Mouse (Mus musculus) midbrain, embryonic 10.5 days (tissue): ENCODE results near the gene Agtrap. TPM values are rescaled to one million over a fixed set of nuclear protein-coding genes. Genes with fewer than 3 reads are reported as not detected.
"Not testable (repeated sequence)": the region's sequence is repeated elsewhere in the genome, so short reads cannot be mapped to it uniquely, and the experiment has no call there.

ENCODE experiments used
- DNase-seq: peaks from one replicate; pipeline ENCODE4 v3.0.0-alpha.2; 2017; ENCODE audit warnings: low spot score
- H3K27ac ChIP-seq: fragments of 300-500 bp; sonication (generic); replicated peaks from 2 replicates; pipeline ENCODE4 v1.5.1; 2016; ENCODE audit warnings: mild to moderate bottlenecking
- H3K27me3 ChIP-seq: fragments of 300-500 bp; sonication (generic); 2 replicates; pipeline ENCODE4 v1.6.1; 2016; ENCODE audit warnings: low read depth, mild to moderate bottlenecking; ENCODE audit not compliant: poor library complexity, severe bottlenecking
- H3K36me3 ChIP-seq: fragments of 300-500 bp; sonication (generic); 2 replicates; pipeline ENCODE4 v1.6.1; 2016; ENCODE audit warnings: mild to moderate bottlenecking, moderate library complexity
- H3K4me1 ChIP-seq: fragments of 300-500 bp; sonication (generic); 2 replicates; pipeline ENCODE4 v1.6.1; 2016
- H3K4me3 ChIP-seq: fragments of 300-500 bp; sonication (generic); 2 replicates; pipeline ENCODE4 v1.5.1; 2016; ENCODE audit warnings: mild to moderate bottlenecking, moderate library complexity
- H3K9me3 ChIP-seq: fragments of 300-500 bp; sonication (generic); replicated peaks from 2 replicates; pipeline ENCODE4 v1.6.1; 2016; ENCODE audit warnings: mild to moderate bottlenecking
- WGBS: fragments of 180-500 bp; shearing (Covaris S2); methylation state at CpG from one replicate; pipeline ENCODE4 v1.1.7; 2016; 5-methylcytosine and 5-hydroxymethylcytosine counted together
- polyA plus RNA-seq: library from polyadenylated mRNA; unstranded; fragments of >200 nt; fragmentation: Nextera tagmentation; extraction: Ambion mirVana; gene quantifications from 2 replicates; pipeline ENCODE4 v1.2.1, GENCODE M21; 2016

Agtrap gene
- polyA plus RNA-seq, 1 experiment from 2014 or later, result 16.4 TPM

DNA sequence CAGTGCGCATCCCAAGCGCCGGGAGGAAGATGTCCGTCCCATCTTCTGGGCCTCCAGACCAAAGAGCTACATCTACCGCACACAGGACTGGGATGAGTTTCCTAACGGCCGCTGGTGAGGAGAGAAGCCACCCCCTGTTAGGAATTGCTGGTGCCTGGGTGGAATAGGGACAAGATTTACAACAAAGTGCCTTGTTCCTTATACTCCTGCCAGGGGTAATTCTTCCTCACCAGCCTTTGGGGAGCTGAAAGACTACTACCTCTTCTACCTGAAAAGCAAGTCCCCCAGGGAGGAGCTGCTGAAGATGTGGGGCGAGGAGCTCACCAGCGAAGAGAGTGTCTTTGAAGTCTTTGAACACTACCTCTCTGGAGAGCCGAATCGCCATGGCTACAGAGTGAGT lies 35.9 kb downstream of the Agtrap start:
- Histone ChIP-seq H3K36me3 (peaks cover 99% of the 10 kb centered on the region), H3K4me1 (no peaks in the 10 kb centered on the region), H3K27me3 (no peaks in the 10 kb centered on the region), H3K4me3 (no peak overlapping the region), H3K9me3 (no peaks in the 10 kb centered on the region), H3K27ac (no peak overlapping the region)
- DNase-seq, result no peak
- 88% methylated on average over 11 of the region's 11 CpGs for WGBS

DNA sequence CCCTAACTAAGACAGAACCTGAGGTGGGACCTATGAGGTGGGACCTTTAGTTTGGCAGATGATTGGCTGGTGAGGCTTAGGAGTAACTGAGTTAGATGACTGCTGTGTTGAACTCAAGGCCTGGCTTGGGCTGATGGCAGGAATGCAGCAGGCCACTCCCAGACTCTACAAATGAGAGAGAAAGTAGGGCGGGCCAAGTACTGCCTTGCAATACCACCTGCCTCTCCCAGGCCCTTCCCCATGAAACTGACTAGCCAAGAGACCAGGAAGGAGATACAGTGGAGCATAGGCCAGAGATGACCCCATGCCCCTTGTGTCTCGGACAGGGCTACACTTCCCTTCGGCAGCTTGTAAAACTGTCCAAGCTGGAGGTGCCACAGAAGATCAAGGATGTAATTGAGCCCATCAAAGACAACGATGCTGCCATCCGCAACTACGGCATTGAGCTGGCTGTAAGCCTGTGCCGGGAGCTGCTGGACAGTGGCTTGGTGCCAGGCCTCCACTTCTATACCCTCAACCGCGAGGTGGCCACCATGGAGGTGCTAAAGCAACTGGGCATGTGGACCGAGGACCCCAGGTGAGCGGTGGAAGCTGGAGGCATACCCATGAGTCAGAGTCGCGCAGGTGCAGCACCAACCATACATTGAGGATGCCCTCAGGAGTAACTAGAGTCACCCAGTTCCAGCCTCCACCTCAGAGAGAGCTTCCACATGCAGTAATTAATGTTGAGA lies 36.6 kb downstream of the Agtrap start:
- Histone ChIP-seq H3K36me3 (peaks cover 99% of the 10 kb centered on the region), H3K4me3 (no peak overlapping the region), H3K9me3 (no peaks in the 10 kb centered on the region), H3K4me1 (peaks cover 6% of the 10 kb centered on the region), H3K27me3 (no peaks in the 10 kb centered on the region), H3K27ac (no peak overlapping the region)
- WGBS, result 94% methylated on average over 13 of the region's 13 CpGs
- no peak for DNase-seq

DNA sequence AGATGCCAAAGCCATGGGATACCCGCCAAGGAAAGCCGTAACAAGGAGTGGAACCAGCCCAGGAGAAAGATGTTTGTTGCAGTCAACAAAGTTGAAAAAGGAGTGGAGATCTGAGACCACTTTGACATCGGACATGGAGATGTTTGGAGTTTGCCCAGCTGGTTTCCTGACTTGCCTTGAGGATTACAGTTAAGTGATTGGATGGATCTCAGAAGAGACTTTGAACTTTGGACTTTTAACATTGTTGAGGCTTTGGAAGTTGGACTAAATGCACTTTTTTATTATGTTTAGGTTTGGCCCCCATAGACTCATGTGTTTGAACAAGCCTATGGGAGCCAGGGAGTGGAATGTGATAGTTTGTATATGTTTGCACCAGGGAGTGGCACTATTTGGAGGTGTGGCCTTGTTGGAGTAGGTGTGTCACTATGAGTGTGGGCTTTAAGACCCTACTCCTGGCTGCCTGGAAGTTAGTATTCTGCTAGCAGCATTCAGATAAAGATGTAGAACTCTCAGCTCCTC lies 37.4 kb downstream of the Agtrap start:
- H3K27me3 ChIP-seq, H3K9me3 ChIP-seq, DNase-seq, H3K27ac ChIP-seq, H3K4me3 ChIP-seq: not testable (repeated sequence)
- H3K4me1 ChIP-seq, result peaks cover 14% of the 10 kb centered on the region
- H3K36me3 ChIP-seq, result peaks cover 98% of the 10 kb centered on the region
- 97% methylated on average over 3 of the region's 3 CpGs for WGBS

DNA sequence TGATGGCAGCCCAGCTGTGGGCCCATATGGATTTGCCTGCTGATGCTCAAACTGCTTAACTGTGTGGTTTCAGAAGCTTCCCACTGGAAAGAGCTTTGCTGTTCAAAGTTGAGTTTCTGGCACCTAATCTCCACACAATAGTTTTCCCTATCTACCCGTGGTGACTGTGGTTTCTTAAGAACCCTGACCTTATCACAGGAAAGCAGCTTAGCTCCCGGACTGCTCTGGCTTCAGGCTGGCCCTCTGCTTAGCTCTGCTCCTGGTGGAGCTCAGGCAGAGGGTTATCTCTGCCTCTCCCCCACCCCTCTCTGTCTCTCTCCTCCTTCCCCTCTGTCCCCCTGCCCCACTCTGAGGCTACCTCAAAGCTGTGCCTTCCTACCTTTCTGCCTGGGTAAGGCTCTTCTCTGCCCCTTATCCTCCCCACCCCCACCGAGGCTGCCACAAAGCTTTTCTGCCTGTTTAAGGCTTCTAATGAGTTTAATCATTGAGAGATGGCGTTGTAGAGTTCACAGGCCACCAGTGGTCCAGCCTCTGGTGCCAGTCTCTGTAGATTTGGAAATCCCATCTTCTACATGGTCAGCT lies 41.3 kb downstream of the Agtrap start:
- Histone ChIP-seq H3K4me3 (no peak overlapping the region), H3K36me3 (peaks cover 90% of the 10 kb centered on the region), H3K27me3 (no peaks in the 10 kb centered on the region), H3K9me3 (no peaks in the 10 kb centered on the region), H3K4me1 (peaks cover 45% of the 10 kb centered on the region), H3K27ac (peak overlapping the region; percentile 43; the same call in 1 of the 2 replicates)
- no peak for DNase-seq
- WGBS, result 40% methylated on average over 4 of the region's 4 CpGs

GRCm38 (mm10) chr4:148044113-148044512 lies 43.7 kb downstream of the Agtrap start:
- DNase-seq, result no peak
- no peaks in the 10 kb centered on the region for H3K9me3 ChIP-seq
- no peaks in the 10 kb centered on the region for H3K27me3 ChIP-seq
- peaks cover 69% of the 10 kb centered on the region for H3K4me1 ChIP-seq
- H3K4me3 ChIP-seq, result no peak overlapping the region
- no peak overlapping the region for H3K27ac ChIP-seq
- 95% methylated on average over 2 of the region's 2 CpGs for WGBS
- H3K36me3 ChIP-seq, result peaks cover 65% of the 10 kb centered on the region

DNA sequence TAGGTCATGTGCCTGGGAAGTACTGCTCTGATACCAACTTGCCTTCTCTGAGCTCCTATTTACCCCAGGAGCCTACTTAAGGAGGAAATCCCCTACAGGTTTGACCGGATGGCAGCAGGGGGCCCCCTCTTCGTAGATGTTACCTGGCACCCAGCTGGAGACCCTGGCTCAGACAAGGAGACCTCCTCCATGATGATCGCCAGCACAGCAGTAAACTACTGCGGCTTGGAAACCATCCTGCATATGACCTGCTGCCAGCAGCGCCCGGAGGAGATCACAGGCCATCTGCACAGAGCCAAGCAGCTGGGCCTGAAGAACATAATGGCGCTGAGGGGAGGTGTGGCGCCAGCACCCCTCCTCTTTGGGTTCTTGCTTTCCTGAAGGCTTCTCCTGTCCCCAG lies 44.5 kb downstream of the Agtrap start:
- not testable (repeated sequence) for H3K27ac ChIP-seq, DNase-seq, H3K9me3 ChIP-seq, H3K27me3 ChIP-seq
- WGBS, result 96% methylated on average over 8 of the region's 8 CpGs
- peaks cover 70% of the 10 kb centered on the region for H3K4me1 ChIP-seq
- H3K4me3 ChIP-seq, result 0 out of 2 replicates have a peak overlapping the region, but pooled peaks have one; percentile 87
- peaks cover 58% of the 10 kb centered on the region for H3K36me3 ChIP-seq

GRCm38 (mm10) chr4:148041611-148042191 lies 46.1 kb downstream of the Agtrap start:
- Histone ChIP-seq H3K9me3 (no peaks in the 10 kb centered on the region), H3K4me3 (peak overlapping the region; percentile 87), H3K36me3 (peaks cover 49% of the 10 kb centered on the region), H3K27me3 (no peaks in the 10 kb centered on the region), H3K27ac (peak overlapping the region; percentile 92), H3K4me1 (peaks cover 81% of the 10 kb centered on the region)
- DNase-seq, result no peak
- 7% methylated on average over 16 of the region's 16 CpGs for WGBS

DNA sequence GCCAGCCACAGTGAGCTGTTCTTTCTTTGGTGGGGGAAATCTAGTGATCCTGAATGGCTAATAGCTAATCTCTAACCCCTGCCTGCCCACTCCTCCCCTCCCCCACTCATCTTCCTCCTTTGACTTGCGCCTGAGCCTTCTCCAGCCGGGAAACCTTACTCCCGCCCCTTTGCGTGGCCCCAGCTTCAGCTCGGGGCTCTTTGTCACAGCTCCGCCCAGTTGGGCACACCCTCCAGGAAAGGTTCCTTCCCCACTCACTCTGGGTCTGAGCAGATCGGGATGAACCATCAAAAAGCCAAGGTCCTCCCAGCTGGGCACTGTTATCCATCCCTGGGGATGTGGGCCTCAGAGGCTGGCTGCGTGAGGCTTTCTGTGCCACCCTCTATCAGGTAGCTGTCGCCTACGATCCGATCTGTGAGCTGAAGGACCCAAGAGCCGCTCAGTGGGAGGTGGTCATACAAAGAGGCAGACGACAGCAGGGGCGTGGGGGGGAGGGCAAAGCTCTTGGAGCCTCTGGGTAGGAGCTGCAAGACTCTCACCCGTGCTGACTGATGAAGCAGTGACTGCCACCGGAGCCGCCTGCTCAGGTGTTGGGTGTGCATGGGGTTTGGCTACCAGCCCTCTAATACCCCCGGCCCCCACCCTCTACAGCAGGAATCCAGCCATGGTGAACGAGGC lies 46.8 kb downstream of the Agtrap start:
- peak; percentile 84 for DNase-seq
- Histone ChIP-seq H3K36me3 (peaks cover 51% of the 10 kb centered on the region), H3K4me1 (peaks cover 75% of the 10 kb centered on the region), H3K27me3 (no peaks in the 10 kb centered on the region), H3K27ac (peak overlapping the region; percentile 92), H3K9me3 (no peaks in the 10 kb centered on the region), H3K4me3 (peak overlapping the region; percentile 87)
- under 1% methylated on average over 19 of the region's 19 CpGs for WGBS

- H3K4me1 ChIP-seq, result peaks cover 68% of the 10 kb centered on the region
- 64% methylated on average over 15 of the region's 15 CpGs for WGBS
- DNase-seq, result no peak
These were observed 47.6 kb downstream of the Agtrap start for GRCm38 (mm10) chr4:148040029-148040830.

GRCm38 (mm10) chr4:148039254-148040028 lies 48.4 kb downstream of the Agtrap start:
- Histone ChIP-seq H3K4me3 (peak overlapping the region; percentile 87), H3K27me3 (no peaks in the 10 kb centered on the region), H3K4me1 (peaks cover 63% of the 10 kb centered on the region), H3K36me3 (peaks cover 49% of the 10 kb centered on the region), H3K27ac (peak overlapping the region; percentile 92), H3K9me3 (no peaks in the 10 kb centered on the region)
- DNase-seq, result no peak
- WGBS, result 20% methylated on average over 19 of the region's 19 CpGs

More at GRCm38 (mm10) chr4:148040029-148040830, 47.6 kb downstream of the Agtrap start:
- no peaks in the 10 kb centered on the region for H3K27me3 ChIP-seq
- H3K36me3 ChIP-seq, result peaks cover 49% of the 10 kb centered on the region
- H3K27ac ChIP-seq, result peak overlapping the region; percentile 92
- no peaks in the 10 kb centered on the region for H3K9me3 ChIP-seq
- peak overlapping the region; percentile 87 for H3K4me3 ChIP-seq

GRCm38 (mm10) chr4:148038600-148039253 lies 49.1 kb downstream of the Agtrap start, which contains the start of the genes Clcn6 and Mthfr:
TSS of gene Clcn6 (minus strand) at chr4:148038821.
TSS of gene Mthfr (plus strand) at chr4:148039077.
- no peaks in the 10 kb centered on the region for H3K9me3 ChIP-seq
- peaks cover 65% of the 10 kb centered on the region for H3K4me1 ChIP-seq
- peak within 1 kb of the TSS; percentile 87 for H3K4me3 ChIP-seq
- H3K27ac ChIP-seq, result peak within 1 kb of the TSS; percentile 92
- H3K27me3 ChIP-seq, result no peaks in the 10 kb centered on the region
- WGBS, result under 1% methylated on average over 54 of the region's 54 CpGs
- peaks cover 48% of the 10 kb centered on the region for H3K36me3 ChIP-seq
- peak; percentile 100 for DNase-seq
